In the genomic region with DNA sequence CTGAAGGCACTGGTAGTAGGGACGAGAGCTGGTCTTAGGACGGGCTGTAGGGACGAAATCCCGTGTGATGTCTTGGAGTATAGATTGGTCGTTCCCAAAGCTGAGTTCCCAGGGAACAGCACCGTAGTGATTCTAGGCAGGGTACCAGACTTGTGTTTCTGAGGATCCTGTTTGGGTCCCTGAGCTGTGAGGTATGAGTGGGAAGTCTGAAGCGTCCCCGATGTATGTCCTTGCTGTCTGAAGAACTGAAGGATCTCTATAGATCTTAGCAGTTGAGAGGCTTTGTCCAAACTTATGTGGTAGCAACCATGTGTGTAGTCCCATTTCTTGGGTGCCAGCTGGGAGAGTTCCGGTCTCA, we compare ENCODE assay signal across 8 mouse cellular contexts. TPM values are rescaled to one million over a fixed set of nuclear protein-coding genes. Genes with fewer than 3 reads are reported as not detected.
DNase-seq lines count a peak whose midpoint lies in the region; ATAC-seq lines count a peak whose summit lies in the region.

No protein-coding gene starts in this region.

- H3K36me3 ChIP-seq in kidney, embryonic 16.5 days (ENCODE audit: insufficient read depth, low read length) = peaks cover 21% of the 10 kb centered on the region
- H3K36me3 ChIP-seq in hindbrain, embryonic 13.5 days = peaks cover 30% of the 10 kb centered on the region
- H3K36me3 ChIP-seq in midbrain, embryonic 14.5 days (ENCODE audit: control insufficient read depth, insufficient read depth, low read length) = peaks cover 27% of the 10 kb centered on the region

- peak overlapping the region; percentile 89 for H3K9ac ChIP-seq in kidney, embryonic 16.5 days (replicated peaks; ENCODE audit: low read length)
- H3K9ac ChIP-seq in hindbrain, embryonic 13.5 days = peak overlapping the region; percentile 89
- peak overlapping the region; percentile 84 for H3K9ac ChIP-seq in midbrain, embryonic 14.5 days (replicated peaks; ENCODE audit: low read length)

- DNase-seq in kidney, postnatal 36 days = no peak
- peak; percentile 52 for DNase-seq in adipocyte (ENCODE audit: low spot score)
- DNase-seq in midbrain, embryonic 14.5 days = no peak
- no peak for DNase-seq in ovary, postnatal 36 days (ENCODE audit: low spot score)
- DNase-seq in gastrocnemius, adult 8-10 months (ENCODE audit: low spot score in 2 of 2) = no peak
- DNase-seq in adrenal gland, adult 18-20 months (ENCODE audit: low spot score in 2 of 2) = no peak

- H3K4me1 ChIP-seq in kidney, embryonic 16.5 days (ENCODE audit: insufficient read depth, low read length) = peaks cover 13% of the 10 kb centered on the region
- H3K4me1 ChIP-seq in hindbrain, embryonic 13.5 days (replicated peaks) = peaks cover 16% of the 10 kb centered on the region
- peaks cover 18% of the 10 kb centered on the region for H3K4me1 ChIP-seq in midbrain, embryonic 14.5 days (ENCODE audit: control insufficient read depth, insufficient read depth, low read length)

- no peaks in the 10 kb centered on the region for H3K9me3 ChIP-seq in kidney, embryonic 16.5 days (ENCODE audit: low read length)
- H3K9me3 ChIP-seq in hindbrain, embryonic 13.5 days = no peaks in the 10 kb centered on the region
- H3K9me3 ChIP-seq in midbrain, embryonic 14.5 days (ENCODE audit: control insufficient read depth, low read length) = no peaks in the 10 kb centered on the region

- no peak for ATAC-seq in kidney, embryonic 16.5 days (ENCODE audit: low FRiP score, low TSS enrichment)
- no peak; the same call in 1 of the 2 replicates for ATAC-seq in hindbrain, embryonic 13.5 days (ENCODE audit: low FRiP score)
- ATAC-seq in midbrain, embryonic 14.5 days (ENCODE audit: low FRiP score, low TSS enrichment) = no peak

- peak overlapping the region; percentile 79 for H3K4me3 ChIP-seq in kidney, embryonic 16.5 days (ENCODE audit: low read length)
- peak overlapping the region; percentile 79 for H3K4me3 ChIP-seq in hindbrain, embryonic 13.5 days
- H3K4me3 ChIP-seq in midbrain, embryonic 14.5 days (replicated peaks; ENCODE audit: low read depth, low read length) = peak overlapping the region; percentile 83

- WGBS in kidney, embryonic 16.5 days = 5% methylated on average over 9 of the region's 9 CpGs
- 15% methylated on average over 9 of the region's 9 CpGs for WGBS in hindbrain, embryonic 13.5 days
- WGBS in midbrain, embryonic 14.5 days = 15% methylated on average over 9 of the region's 9 CpGs

- H3K27ac ChIP-seq in kidney, embryonic 16.5 days (ENCODE audit: low read length) = peak overlapping the region; percentile 93
- H3K27ac ChIP-seq in hindbrain, embryonic 13.5 days = peak overlapping the region; percentile 93
- peak overlapping the region; percentile 92 for H3K27ac ChIP-seq in midbrain, embryonic 14.5 days (replicated peaks; ENCODE audit: low read depth, low read length)

- H3K27me3 ChIP-seq in kidney, embryonic 16.5 days (ENCODE audit: insufficient read depth, low read length) = no peaks in the 10 kb centered on the region
- 0 out of 2 replicates have a peak, but pooled peaks cover 5% of the 10 kb centered on the region for H3K27me3 ChIP-seq in hindbrain, embryonic 13.5 days
- no peaks in the 10 kb centered on the region for H3K27me3 ChIP-seq in midbrain, embryonic 14.5 days (ENCODE audit: control insufficient read depth, insufficient read depth, low read length)

- H3K4me2 ChIP-seq in kidney, embryonic 16.5 days (replicated peaks; ENCODE audit: low read depth, low read length) = peak overlapping the region; percentile 78
- H3K4me2 ChIP-seq in hindbrain, embryonic 13.5 days = peak overlapping the region; percentile 84
- peak overlapping the region; percentile 85 for H3K4me2 ChIP-seq in midbrain, embryonic 14.5 days (ENCODE audit: low read length)

RNA-seq across cellular contexts. Expression of a gene that starts 0.7 kb away (rescaled TPM):
- polyA plus RNA-seq in kidney, embryonic 16.5 days (2015; fragmentation: Nextera tagmentation; extraction: Ambion mirVana) = 102 and 113 TPM in 2 replicates
- 133 TPM in 2 replicates for polyA plus RNA-seq in hindbrain, embryonic 13.5 days (2015; fragmentation: Nextera tagmentation; extraction: Ambion mirVana)
- polyA plus RNA-seq in midbrain, embryonic 14.5 days (2014; fragmentation: Nextera tagmentation; extraction: Ambion mirVana) = 117 and 121 TPM in 2 replicates
- total RNA-seq in gastrocnemius, adult 8-10 months (2022) = 10 to 100 TPM; 20.3 to 26.1 (median 23.5) TPM
- 10 to 100 TPM; 58.7 to 64.6 TPM for total RNA-seq in adrenal gland, adult 18-20 months (2021)

RNA-seq across cellular contexts. Expression of a gene that starts 19.8 kb away (rescaled TPM):
- polyA plus RNA-seq in kidney, embryonic 16.5 days (2015; fragmentation: Nextera tagmentation; extraction: Ambion mirVana) = 3.4 and 3.6 TPM in 2 replicates
- 5.7 and 6.3 TPM in 2 replicates for polyA plus RNA-seq in hindbrain, embryonic 13.5 days (2015; fragmentation: Nextera tagmentation; extraction: Ambion mirVana)
- 4.4 and 4.7 TPM in 2 replicates for polyA plus RNA-seq in midbrain, embryonic 14.5 days (2014; fragmentation: Nextera tagmentation; extraction: Ambion mirVana)
- under 1 TPM; 0.12 to 0.70 (median 0.28) TPM for total RNA-seq in gastrocnemius, adult 8-10 months (2022)
- total RNA-seq in adrenal gland, adult 18-20 months (2021) = 10 to 100 TPM in 1 of 2 experiments, 1 to 10 TPM in 1; 7.3 to 11.7 TPM

RNA-seq across cellular contexts. Expression of a gene that starts 21.7 kb away (rescaled TPM):
- polyA plus RNA-seq in kidney, embryonic 16.5 days (2015; fragmentation: Nextera tagmentation; extraction: Ambion mirVana) = 61.1 and 61.5 TPM in 2 replicates
- polyA plus RNA-seq in hindbrain, embryonic 13.5 days (2015; fragmentation: Nextera tagmentation; extraction: Ambion mirVana) = 68.2 and 69.0 TPM in 2 replicates
- 59.5 and 62.1 TPM in 2 replicates for polyA plus RNA-seq in midbrain, embryonic 14.5 days (2014; fragmentation: Nextera tagmentation; extraction: Ambion mirVana)
- 10 to 100 TPM; 13.7 to 16.0 (median 15.1) TPM for total RNA-seq in gastrocnemius, adult 8-10 months (2022)
- total RNA-seq in adrenal gland, adult 18-20 months (2021) = 10 to 100 TPM; 35.1 to 38.5 TPM

RNA-seq across cellular contexts. Expression of a gene that starts 51.8 kb away (rescaled TPM):
- polyA plus RNA-seq in kidney, embryonic 16.5 days (2015; fragmentation: Nextera tagmentation; extraction: Ambion mirVana) = 0.18 and 0.20 TPM in 2 replicates
- polyA plus RNA-seq in hindbrain, embryonic 13.5 days (2015; fragmentation: Nextera tagmentation; extraction: Ambion mirVana) = 0.75 and 1.3 TPM in 2 replicates
- 0.66 and 0.95 TPM in 2 replicates for polyA plus RNA-seq in midbrain, embryonic 14.5 days (2014; fragmentation: Nextera tagmentation; extraction: Ambion mirVana)
- 1 to 10 TPM in 3 of 4 experiments, under 1 TPM in 1; 0.85 to 1.9 (median 1.8) TPM for total RNA-seq in gastrocnemius, adult 8-10 months (2022)
- not detected for total RNA-seq in adrenal gland, adult 18-20 months (2021)

RNA-seq across cellular contexts. Expression of a gene that starts 52.5 kb away (rescaled TPM):
- polyA plus RNA-seq in kidney, embryonic 16.5 days (2015; fragmentation: Nextera tagmentation; extraction: Ambion mirVana) = 1.2 TPM in 2 replicates
- 1.9 and 2.1 TPM in 2 replicates for polyA plus RNA-seq in hindbrain, embryonic 13.5 days (2015; fragmentation: Nextera tagmentation; extraction: Ambion mirVana)
- polyA plus RNA-seq in midbrain, embryonic 14.5 days (2014; fragmentation: Nextera tagmentation; extraction: Ambion mirVana) = 1.5 and 1.9 TPM in 2 replicates
- 10 to 100 TPM in 3 of 4 experiments, 1 to 10 TPM in 1; 9.0 to 12.5 (median 11.3) TPM for total RNA-seq in gastrocnemius, adult 8-10 months (2022)
- total RNA-seq in adrenal gland, adult 18-20 months (2021) = 1 to 10 TPM; 1.8 to 2.8 TPM
